Mouse (Mus musculus) left cerebral cortex, postnatal 4 days (tissue): ENCODE results near the gene Pex16. TPM values are rescaled to one million over a fixed set of nuclear protein-coding genes. Genes with fewer than 3 reads are reported as not detected.

Experiments used
- DNase-seq: peaks from one replicate; pipeline ENCODE4 v3.0.0-alpha.2; 2022
- intact Hi-C: fragments of 180-260 bp; cut with DNase I; formaldehyde crosslinking; loops from one replicate; pipeline ENCODE4 v1.15.1; 2025
- total RNA-seq, 2 experiments: library from RNA; stranded (reverse); gene quantifications; 2 replicates each; pipeline ENCODE4 v1.2.3; 2021

The Pex16 gene
- total RNA-seq, 2 experiments from 2014 or later = 34.0 to 34.5 TPM

DNA sequence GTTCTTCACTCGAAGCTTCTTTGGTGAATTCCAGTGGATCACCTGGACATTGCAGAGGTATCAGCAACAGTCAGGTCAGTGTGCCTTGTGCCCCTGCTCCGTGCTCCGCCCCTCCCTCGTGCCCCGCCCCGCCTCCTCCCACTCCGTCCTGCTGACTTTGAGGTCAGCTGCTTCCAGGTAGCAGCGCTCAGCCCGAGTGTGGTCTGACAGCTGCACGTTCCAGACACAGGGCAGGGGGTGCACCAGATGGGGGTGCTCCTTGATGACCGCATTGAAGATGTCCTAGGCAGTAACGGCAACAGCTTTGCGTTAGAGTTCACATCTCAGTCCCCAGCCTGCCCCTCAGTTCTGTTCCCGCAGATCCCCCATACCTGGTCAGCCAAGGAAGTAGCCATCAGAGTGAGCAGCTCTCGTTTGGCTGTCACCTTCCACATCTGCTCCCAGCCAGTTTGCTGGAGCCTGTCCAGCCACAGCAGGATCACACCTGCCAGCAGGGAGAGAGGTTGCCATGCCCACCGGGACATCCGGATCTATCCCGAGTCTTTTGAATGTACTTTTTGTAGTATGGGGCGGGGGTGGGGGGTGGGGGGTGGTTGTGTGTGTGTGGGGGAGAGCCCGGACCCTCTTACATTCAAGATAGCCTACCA, 7.0 kb upstream of the Pex16 start:
- no peak for DNase-seq
- intact Hi-C loops = no loop called here

DNA sequence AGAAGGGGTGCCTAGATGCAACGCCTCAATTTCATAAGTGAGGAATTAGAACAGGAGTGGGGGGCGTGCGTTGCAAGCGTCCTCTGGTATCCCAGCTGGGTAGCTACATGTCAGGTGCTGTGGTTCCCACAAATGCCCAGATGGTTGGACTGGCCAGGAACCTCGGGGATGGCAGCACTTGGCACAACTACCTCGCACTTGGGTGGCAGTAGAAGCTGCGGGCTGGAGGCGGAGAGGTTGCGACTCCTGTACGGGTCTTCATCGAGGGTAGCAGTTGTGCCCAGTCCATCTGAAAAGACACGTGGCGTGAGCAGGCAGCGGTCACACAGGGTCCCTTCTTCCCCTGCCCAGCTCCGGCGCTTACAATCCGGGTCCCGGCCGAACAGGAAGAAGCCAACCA, 4.1 kb upstream of the Pex16 start:
- intact Hi-C loops = no loop called here
- DNase-seq = peak; percentile 37

DNA sequence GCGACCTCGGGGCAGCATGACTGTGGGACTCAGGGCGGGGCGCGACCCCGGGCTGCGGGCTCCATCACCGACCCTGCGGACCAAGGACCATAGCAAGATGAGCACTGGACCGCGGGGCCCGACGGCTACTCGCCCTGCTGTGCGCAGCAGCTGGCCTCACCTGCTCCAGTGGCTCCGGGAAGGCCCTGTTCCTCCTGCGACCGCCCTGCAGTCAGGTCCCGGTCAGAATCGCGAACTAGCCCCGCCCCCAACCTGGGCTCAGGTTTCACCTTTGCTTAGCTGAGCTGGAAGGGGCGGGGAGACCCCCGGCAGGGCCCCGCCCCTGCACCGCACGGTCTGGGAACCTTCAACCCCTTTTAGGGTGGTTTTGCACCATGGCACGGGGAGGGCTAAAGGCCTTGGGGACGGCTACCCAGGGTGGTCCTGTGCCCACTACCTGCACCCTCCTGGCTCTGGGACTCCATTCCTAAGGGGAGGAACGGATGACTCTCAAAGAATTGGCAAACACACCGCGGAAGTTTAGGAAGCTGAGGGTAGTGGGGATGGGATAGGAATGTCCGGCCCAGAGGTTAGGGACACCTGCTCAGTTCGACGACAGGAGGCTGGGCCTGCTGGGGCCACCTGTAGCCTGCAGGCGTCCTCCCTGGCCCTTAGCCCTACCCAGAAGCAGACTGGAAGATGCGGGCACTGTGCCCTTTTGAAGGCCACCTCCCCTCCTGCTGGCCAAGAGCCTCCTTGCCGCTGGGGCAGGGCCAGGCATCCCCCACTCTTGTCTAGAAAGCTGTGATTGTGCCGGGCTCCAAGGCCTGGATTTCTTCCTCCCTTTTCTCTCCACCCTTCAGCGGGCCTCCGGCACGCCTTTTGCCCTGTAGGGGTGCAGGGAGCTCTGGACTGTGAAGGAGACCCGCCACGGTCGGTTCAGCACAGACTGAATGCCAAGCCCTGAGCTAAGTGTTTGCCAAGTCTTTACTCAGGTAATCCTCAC, 3.4 kb upstream of the Pex16 start:
- intact Hi-C loops = no loop called here
- DNase-seq = peak; percentile 66

DNA sequence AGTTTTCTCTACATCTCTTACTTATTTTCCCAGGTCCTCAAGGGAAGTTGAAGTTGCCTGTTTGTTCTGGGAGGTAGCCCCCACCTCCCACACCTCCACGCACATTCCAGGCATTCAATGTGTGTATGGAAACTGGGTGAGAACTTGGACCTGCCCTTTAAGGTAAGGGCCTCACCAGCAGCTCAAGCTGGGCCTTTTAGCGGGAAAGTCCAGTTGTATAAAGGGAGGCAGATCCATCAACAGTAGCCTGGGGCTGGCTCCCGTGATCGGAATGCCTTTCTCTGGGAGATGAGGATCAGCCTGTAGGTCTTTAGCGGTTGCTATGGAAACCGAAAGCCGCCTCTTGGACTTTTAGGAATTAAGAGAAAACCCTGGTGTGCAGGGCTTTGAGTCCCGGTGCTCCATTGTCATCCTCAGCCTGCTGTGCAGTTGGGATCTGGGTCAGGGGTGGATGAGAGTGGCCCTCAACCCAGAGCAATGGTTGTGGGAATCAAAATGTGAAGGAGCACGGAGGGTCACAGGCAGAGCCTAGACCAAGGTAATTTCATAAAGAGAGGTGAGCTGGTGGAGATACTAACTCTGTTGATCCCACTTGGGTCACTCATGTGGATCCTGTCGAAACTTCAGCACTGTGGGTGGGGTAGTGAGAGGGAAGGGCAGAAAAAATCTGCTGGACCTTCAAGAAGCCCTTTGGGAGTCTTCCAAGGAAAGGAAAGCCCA, 2.3 kb upstream of the Pex16 start:
- DNase-seq = no peak
- intact Hi-C loops = no loop called here

DNA sequence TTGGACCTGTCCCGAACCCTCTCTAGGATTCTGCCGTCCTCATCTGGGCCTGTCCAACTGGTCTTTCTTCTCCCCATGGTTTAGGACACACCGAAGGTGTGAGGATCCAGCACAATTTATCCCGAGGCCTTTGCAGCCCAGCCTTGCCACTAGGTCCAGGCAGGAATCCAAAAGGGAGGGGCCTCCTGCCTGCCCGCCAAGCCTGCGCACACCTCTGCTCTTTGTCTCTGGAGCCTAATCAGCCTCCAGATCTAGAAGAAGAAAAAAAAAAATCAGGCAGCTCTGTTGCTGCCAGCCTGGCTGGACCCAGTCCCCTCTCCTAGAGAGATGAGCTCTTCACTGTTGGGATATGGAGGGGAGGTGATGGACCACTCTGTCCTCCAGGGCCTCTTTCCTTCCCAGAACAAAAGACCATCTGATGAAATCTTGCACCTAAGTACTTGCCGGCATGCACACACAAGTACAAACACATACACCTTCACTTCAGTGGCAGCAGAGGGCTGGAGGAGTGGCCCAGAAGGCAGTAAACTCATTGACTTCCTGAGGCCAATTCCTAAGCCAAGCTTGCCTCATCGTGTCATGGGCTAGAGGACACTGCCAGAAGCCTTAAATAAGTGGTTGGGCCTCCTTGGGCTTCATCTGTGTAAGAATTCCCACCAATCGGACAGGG, 1.6 kb upstream of the Pex16 start:
- intact Hi-C loops = no loop called here

DNA sequence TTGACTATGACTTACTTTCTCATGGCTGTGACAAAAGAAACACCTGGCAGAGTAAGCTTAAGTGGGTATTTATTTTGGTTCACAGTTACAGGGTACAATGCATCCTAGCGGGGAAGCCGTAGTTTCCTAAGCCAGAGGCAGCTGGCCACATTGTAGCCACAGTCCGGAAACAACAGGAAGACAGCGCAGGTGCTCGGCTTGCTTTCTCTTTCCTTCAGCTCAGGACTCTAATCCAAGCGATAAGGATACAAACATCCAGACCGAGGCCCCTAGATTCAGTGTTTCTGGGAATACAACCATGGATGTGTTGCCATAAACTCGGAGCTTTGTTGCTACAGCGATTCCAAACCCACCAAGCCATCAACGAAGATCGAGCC, 1.1 kb upstream of the Pex16 start:
- DNase-seq = no peak
- intact Hi-C loops = no loop called here

More for the DNA sequence above, 1.6 kb upstream of the Pex16 start:
- peak; percentile 67 for DNase-seq

DNA sequence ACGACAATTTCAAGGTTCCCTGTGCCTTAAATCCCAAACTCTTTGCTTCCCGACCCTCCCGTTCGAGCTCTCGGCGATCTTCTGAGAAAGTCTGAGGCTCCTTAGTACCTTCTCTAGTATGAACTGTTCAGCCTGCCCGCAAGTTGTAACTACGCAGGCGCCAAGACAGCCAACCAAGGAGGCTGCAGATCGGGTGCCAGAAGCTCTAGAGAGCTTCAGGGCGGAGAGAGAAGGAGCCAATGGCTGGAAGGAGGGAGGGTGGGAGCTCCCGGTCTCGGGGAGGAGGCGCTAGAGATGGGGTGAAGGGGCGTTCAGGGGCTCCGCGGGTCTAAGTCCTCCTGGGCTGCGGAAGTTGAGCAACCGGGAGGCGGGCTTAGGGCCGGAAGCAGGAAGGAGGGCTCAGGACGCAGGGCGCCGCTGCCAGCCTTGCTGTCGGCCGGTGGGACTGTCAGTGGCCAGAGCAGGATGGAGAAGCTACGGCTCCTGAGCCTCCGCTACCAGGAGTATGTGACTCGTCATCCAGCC, 685 bp downstream of the Pex16 start:
- intact Hi-C loops = no loop called here
- DNase-seq = peak; percentile 95

DNA sequence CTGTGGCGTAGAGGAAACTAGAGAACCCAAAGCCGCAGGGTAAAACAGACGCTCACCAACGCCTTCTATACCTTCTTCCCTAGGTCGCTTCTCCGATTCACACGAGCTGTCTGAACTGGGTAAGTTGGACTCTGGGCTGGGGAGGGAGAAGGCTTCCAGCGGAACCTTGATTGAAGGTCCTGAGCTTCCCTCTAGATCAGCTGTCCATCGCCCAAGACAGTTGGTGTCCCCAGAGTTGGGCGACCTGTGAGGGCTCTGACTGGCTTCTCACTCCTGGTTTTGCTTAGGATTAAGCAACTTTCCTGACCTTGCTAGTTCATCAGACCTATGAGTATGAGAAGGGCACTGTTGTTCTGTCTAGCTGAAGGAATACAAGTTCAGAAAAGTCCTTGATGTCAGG, 1.3 kb downstream of the Pex16 start:
- intact Hi-C loops = no loop called here
- no peak for DNase-seq

DNA sequence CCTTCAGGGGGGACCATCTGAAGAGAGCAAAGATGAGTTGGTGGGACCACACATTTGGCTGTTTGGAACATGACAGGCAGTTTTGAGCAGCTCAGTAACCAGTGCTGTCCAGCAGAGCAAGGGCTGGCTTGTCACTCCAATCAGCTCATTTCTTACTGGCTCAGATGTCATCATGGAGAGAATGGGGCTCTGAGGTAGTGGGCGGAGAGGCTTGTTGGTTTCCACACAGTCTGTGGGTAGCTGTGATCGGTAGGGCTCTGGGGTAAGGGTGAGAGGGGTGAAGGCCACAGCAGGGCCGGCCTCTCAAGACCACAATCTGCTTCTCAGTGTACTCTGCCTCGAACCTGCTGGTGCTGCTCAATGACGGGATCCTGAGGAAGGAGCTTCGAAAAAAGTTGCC, 1.8 kb downstream of the Pex16 start:
- no peak for DNase-seq
- intact Hi-C loops = no loop called here

DNA sequence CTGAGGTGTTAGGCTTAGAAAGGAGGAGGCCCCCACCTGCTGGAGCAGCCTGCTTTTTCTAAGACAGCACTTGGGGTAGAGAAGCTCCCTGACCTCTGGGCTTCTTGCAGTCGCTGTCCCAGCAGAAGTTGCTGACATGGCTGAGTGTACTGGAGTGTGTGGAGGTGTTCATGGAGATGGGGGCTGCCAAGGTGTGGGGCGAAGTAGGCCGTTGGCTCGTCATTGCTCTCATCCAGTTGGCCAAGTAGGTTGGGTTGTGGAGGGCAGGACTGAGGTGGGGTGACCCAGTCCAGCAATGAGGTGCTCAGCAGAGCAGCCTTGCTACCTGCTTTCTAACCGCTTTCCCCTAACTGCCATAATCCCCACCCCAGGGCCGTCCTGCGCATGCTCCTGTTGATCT, 2.8 kb downstream of the Pex16 start:
- intact Hi-C loops = no loop called here

DNA sequence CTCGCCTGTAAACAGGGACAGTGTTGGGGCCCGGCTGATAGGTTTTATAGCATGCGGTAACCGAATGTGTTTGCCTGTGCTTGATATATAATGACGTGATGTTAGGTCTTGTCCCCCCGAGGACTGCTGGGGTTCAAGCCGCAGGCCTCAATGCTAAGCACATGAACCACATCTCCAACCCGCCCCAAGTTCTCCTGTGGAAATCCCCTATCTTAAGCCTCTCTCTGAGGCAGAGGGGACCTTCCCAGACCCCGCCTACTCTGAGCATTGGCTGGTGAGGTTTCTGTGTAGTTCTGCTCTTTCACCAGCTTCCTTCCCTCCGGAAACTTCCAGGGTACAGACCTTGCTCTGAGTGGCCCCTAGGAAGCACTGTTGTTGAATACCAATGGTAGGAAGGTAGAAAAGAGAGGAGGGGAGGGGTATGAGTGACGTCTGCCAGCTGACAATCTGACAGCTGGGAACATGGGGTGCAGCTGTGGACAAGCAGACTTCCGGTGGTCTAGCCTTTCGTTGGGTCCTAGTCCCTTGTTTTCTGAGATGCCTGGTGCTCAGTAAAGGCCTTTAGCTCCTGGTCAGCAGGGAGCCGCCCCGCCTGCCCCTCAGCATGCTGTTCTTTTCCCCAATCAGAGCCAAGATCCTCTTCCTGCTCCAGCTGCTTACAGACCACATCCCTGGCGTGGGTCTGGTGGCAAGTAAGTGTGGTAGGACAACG, 5.5 kb downstream of the Pex16 start:
- DNase-seq = no peak
- intact Hi-C loops = no loop called here

More for the DNA sequence above, 2.8 kb downstream of the Pex16 start:
- DNase-seq = no peak

DNA sequence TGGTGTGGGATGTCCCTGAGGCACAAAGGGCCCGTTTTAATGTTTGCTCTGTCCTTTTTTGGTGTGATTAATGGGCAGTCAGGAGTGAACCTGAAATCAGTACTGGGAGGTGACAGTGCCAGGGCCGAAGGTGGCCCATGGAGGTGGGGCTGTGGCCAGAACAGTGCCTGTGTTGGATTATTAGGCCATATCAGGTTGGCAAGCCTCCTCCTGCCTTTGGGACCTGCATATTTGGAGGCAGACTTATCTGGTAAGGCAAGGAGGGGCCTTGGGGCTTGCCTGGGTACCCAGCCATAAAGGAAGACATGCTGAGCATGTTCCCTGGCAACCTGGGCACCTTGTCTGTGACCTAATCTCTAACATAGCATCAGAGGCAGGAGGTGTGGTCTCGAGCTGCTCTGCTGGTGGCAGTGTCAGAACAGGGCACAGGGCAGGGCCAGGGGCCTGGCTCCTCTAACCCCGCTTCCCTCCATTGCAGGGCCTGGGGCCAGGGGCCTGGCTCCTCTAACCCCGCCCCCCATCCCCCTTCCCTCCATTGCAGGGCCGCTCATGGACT, 6.1 kb downstream of the Pex16 start:
- intact Hi-C loops = no loop called here
- DNase-seq = no peak

DNA sequence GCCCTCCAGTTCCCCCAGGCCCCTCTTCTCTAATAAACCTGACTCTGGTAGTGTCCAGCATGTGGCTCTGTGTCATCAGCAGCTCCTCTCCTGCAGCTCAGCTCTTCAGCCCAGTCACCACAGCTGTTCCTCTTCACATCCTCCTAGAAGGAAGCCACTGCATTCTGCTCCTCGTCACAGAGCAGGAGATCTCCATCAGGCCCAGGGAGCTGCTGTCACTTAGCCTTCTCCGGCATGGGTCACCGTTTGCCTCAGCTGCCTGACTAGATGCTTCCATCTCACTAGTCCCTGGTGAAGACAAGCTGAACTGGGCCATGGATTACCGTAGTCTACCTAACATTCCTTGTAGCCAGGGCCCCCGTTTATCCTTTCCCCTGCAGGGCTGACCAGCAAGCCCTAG, 6.7 kb downstream of the Pex16 start:
- intact Hi-C loops = no loop called here
- no peak for DNase-seq

DNA sequence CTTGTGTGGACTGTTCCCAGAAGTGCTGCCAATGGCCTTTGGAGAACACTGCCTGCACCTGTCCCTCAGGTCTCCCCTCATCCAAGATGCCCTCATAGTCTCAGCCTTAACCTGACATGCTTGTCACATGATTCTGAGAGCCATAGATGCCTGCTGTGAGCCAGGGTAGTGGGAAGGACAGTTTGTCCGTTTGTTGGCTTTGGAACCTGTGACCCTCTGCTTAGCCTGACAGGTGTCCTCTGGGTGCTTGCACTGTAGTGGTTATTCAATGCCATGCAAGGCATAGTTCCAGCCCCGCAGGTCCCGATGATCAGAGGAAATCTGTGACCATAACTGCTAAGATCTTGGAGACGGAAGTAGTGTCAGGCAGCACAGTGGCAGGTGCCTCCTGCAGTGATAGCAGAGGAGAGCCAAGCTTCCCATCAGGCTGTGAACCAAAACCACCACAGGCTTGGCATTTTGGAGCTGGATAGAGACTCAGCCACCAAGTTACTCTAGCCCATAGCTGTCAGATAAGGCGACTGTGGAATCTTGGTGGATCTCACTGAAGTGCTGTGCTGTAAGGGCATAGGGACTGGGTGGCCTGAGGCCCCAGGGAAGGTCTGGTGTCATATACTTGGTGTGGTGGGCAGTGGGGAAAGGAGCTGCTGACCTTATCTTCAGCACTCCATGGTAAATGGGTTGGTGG, 7.6 kb downstream of the Pex16 start, which contains the start of gene 1700029I15Rik:
1700029I15Rik (plus strand) TSS at position 638 of the 688 bp plus-strand sequence.
- intact Hi-C loops = no loop called here
- DNase-seq = no peak

DNA sequence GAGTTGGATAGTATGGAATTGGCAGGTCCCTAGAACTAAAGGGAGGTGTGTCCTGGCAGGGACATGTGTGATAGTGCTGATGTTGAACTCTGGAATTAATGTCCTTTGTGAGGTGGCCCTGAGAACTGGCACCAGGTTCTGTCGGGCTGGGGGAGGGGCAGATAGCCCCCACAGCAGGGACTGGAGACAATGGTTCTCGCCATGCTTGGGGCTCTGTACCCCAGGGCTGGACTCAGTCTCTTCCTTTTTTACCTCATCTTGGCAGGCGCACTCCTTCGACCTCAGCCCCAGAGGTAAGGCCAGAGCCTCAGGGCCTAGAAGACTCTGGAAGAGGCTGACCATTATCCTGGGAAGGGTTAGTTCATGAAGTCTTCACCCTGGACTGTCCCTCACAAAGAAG, 8.3 kb downstream of the Pex16 start:
- no peak for DNase-seq
- intact Hi-C loops = no loop called here

DNA sequence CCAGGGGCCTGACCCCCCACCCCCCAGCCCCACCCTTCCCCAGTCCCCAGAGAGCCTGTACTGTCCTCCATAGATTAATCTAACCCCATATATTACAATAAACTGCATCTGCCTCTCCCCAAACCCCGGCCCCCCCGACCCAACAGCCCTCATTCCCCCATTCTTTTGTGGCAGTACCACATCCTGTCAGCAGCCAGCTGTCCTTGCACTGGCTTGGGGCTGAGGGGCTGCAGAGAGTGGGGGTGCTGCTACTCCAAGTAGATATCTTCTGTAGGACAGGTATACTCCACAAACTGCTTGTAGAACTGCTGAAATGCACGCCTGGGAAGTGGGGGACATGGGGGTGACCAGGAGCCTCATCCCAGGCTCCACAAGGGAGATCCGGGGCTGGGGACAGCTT, 9.6 kb downstream of the Pex16 start:
- intact Hi-C loops = no loop called here
- no peak for DNase-seq

DNA sequence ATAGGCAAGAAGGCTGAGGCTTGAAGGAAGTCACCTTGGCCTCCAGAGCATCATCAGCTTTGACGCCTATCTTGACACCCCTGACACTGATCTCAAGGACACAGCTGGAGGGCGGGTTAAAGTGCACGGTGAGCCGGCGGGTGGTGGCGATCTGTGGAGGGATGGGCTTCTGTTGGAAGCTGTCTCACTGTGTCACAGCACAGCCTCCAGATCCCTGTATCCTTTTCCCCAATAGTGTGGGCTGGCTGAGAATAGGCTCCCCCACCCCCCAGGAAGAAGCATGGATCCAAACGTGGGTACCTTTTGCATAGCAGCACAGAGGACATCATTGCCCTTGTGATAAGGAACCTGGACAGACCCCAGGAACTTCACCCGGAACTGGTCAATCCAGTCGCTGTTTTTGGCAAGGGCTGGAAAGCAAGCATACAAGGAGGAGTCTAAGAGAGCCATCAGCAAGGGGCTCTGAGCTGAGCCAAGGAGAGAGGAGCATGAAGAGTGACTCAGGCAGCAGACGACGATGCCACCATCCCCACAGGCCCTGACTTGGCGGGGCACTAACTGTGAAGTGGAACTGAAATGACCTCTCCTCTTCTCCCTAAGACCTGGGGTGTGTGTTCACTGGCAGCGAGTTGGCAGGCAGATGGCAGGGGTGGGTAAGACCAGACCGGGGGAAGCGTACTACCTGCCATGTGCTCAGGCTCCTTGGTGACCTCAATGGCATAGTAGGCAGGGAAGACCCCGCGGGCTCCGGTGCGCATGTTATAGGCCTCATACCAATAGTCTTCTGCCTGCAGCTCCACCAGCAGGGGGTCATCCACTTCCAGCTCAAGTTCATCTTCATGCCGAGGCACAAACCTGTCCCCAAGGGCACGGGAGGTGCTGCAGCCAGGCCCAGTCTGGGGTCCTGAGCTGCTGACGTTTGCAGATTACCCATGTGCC, 10.9 kb downstream of the Pex16 start:
- DNase-seq = no peak
- intact Hi-C loops = no loop called here
